Mouse (Mus musculus): ENCODE results near the gene Ggn.
"Not testable (repeated sequence)": the region's sequence is repeated elsewhere in the genome, so short reads cannot be mapped to it uniquely, and the experiment has no call there.

Ggn gene

GRCm38 (mm10) chr7:29170066-29170754 is at the start of gene Ggn, which contains the start of gene Spred3:
Gene Ggn (plus strand): TSS chr7:29170210.
Gene Spred3 (minus strand): TSS chr7:29170411.
- peak; percentile 44 for DNase-seq

- DNase-seq = no peak
These were observed 47.2 kb upstream of the Ggn start for GRCm38 (mm10) chr7:29122821-29123220.

- no peak for DNase-seq
These were observed 46.3 kb upstream of the Ggn start for GRCm38 (mm10) chr7:29123531-29124358.

GRCm38 (mm10) chr7:29124970-29125369 is 45.0 kb upstream of the Ggn start, which contains the start of gene Ryr1:
Gene Ryr1 (minus strand): TSS chr7:29125179.
- DNase-seq = peak; percentile 22

GRCm38 (mm10) chr7:29126173-29126915 is 43.7 kb upstream of the Ggn start:
- DNase-seq = no peak

- DNase-seq = no peak
These were observed 41.3 kb upstream of the Ggn start for GRCm38 (mm10) chr7:29128725-29129124.

GRCm38 (mm10) chr7:29134230-29134629 is 35.8 kb upstream of the Ggn start:
- no peak for DNase-seq

GRCm38 (mm10) chr7:29134693-29135386 is 35.2 kb upstream of the Ggn start, which contains the start of gene Rasgrp4:
Gene Rasgrp4 (plus strand): TSS chr7:29134851.
- DNase-seq = no peak

- DNase-seq = no peak
These were observed 32.6 kb upstream of the Ggn start for GRCm38 (mm10) chr7:29137429-29137828.

GRCm38 (mm10) chr7:29139237-29139636 is 30.8 kb upstream of the Ggn start:
- not testable (repeated sequence) for DNase-seq

- DNase-seq = no peak
These were observed 28.6 kb upstream of the Ggn start for GRCm38 (mm10) chr7:29141416-29141815.

- DNase-seq = no peak
These were observed 26.0 kb upstream of the Ggn start for GRCm38 (mm10) chr7:29144006-29144405.

GRCm38 (mm10) chr7:29146625-29147367 is 23.2 kb upstream of the Ggn start:
- DNase-seq = no peak

GRCm38 (mm10) chr7:29148771-29149170 is 21.2 kb upstream of the Ggn start:
- DNase-seq = no peak

GRCm38 (mm10) chr7:29151486-29151885 is 18.5 kb upstream of the Ggn start:
- DNase-seq = no peak

- no peak for DNase-seq
These were observed 15.8 kb upstream of the Ggn start for GRCm38 (mm10) chr7:29154018-29154720.

GRCm38 (mm10) chr7:29155196-29155837 is 14.7 kb upstream of the Ggn start:
- peak; percentile 88 for DNase-seq

GRCm38 (mm10) chr7:29155838-29156782 is 13.9 kb upstream of the Ggn start, which contains the start of gene Fam98c:
Gene Fam98c (minus strand): TSS chr7:29156234.
- DNase-seq = peak; percentile 81

- no peak for DNase-seq
These were observed 11.7 kb upstream of the Ggn start for GRCm38 (mm10) chr7:29158264-29158663.
